Mouse (Mus musculus): Measurements from ENCODE around the gene Cbx5. TPM values are rescaled to one million over a fixed set of nuclear protein-coding genes. Genes with fewer than 3 reads are reported as not detected.

The Cbx5 gene
- polyA plus RNA-seq (2012; rRNA removed; ENCODE audit: low replicate concordance): 15.4 and 25.8 TPM in 2 replicates

GRCm38 (mm10) chr15:103239685-103240159 is at the start of gene Cbx5:
Cbx5 (minus strand) TSS chr15:103239816.

GRCm38 (mm10) chr15:103272419-103273279 is 33.0 kb upstream of the Cbx5 start, which contains the start of gene Copz1:
Copz1 (plus strand) TSS chr15:103272714.

GRCm38 (mm10) chr15:103257790-103258728 is 18.4 kb upstream of the Cbx5 start, which contains the start of gene Nfe2:
Nfe2 (minus strand) TSS chr15:103258403.

GRCm38 (mm10) chr15:103240160-103241028 is 778 bp upstream of the Cbx5 start, which contains the start of gene Hnrnpa1:
Hnrnpa1 (plus strand) TSS chr15:103240432.

GRCm38 (mm10) chr15:103167042-103167615 is 72.5 kb downstream of the Cbx5 start, which contains the start of gene Smug1:
Smug1 (minus strand) TSS chr15:103167092.

Other genes starting within 250 kb of the Cbx5 start
- gene Hoxc8, start 249.2 kb downstream of the Cbx5 start, polyA plus RNA-seq (2012; rRNA removed; ENCODE audit: low replicate concordance): 8.0 and 35.1 TPM in 2 replicates
- gene Hoxc6, start 241.6 kb downstream of the Cbx5 start, polyA plus RNA-seq (2012; rRNA removed; ENCODE audit: low replicate concordance): 17.5 and 41.7 TPM in 2 replicates
- gene Hoxc4, start 220.9 kb downstream of the Cbx5 start, polyA plus RNA-seq (2012; rRNA removed; ENCODE audit: low replicate concordance): 2.0 and 3.9 TPM in 2 replicates
- 18.0 and 24.1 TPM in 2 replicates for gene Smug1, start 72.7 kb downstream of the Cbx5 start, polyA plus RNA-seq (2012; rRNA removed; ENCODE audit: low replicate concordance)
- gene Hnrnpa1, start 616 bp upstream of the Cbx5 start, polyA plus RNA-seq (2012; rRNA removed; ENCODE audit: low replicate concordance): 60.9 and 197 TPM in 2 replicates
- 1.7 and 5.1 TPM in 2 replicates for gene Nfe2, start 18.6 kb upstream of the Cbx5 start, polyA plus RNA-seq (2012; rRNA removed; ENCODE audit: low replicate concordance)
- gene Copz1, start 32.9 kb upstream of the Cbx5 start, polyA plus RNA-seq (2012; rRNA removed; ENCODE audit: low replicate concordance): 158 and 159 TPM in 2 replicates
- gene Gpr84, start 70.8 kb upstream of the Cbx5 start, polyA plus RNA-seq (2012; rRNA removed; ENCODE audit: low replicate concordance): 0.19 and 0.41 TPM in 2 replicates
- 28.2 and 49.1 TPM in 2 replicates for gene Zfp385a, start 100.3 kb upstream of the Cbx5 start, polyA plus RNA-seq (2012; rRNA removed; ENCODE audit: low replicate concordance)
- 45.2 and 68.8 TPM in 2 replicates for gene Itga5, start 126.9 kb upstream of the Cbx5 start, polyA plus RNA-seq (2012; rRNA removed; ENCODE audit: low replicate concordance)
- gene Gtsf1, start 190.7 kb upstream of the Cbx5 start, polyA plus RNA-seq (2012; rRNA removed; ENCODE audit: low replicate concordance): not detected in 2 replicates
- gene Gtsf2, start 208.7 kb upstream of the Cbx5 start, polyA plus RNA-seq (2012; rRNA removed; ENCODE audit: low replicate concordance): not detected in 2 replicates
- gene Nckap1l, start 214.0 kb upstream of the Cbx5 start, polyA plus RNA-seq (2012; rRNA removed; ENCODE audit: low replicate concordance): 10.8 and 21.5 TPM in 2 replicates